ENCODE assay signal across 8 mouse cellular contexts in genomic region chr1:40790324-40791141, GRCm38 (mm10). TPM values are rescaled to one million over a fixed set of nuclear protein-coding genes. Genes with fewer than 3 reads are reported as not detected.
DNase-seq lines count a peak whose midpoint lies in the region; ATAC-seq and TF ChIP-seq lines count a peak whose summit lies in the region.

Mfsd9 (minus strand) TSS chr1:40790687.

- no peaks in the 10 kb centered on the region for H3K36me3 ChIP-seq in hindbrain, embryonic 12.5 days

- peak; percentile 50 for DNase-seq in Patski (ENCODE audit: low read depth, low spot score)
- peak; percentile 94 to 95 for DNase-seq in cerebellum, postnatal 10 days
- peak; percentile 79 to 89 for DNase-seq in frontal cortex, postnatal 10 days (ENCODE audit: low spot score in 2 of 2)
- DNase-seq in layer of hippocampus, postnatal 14 days (ENCODE audit: low spot score in 2 of 2): peak; percentile 91
- peak; percentile 93 for DNase-seq in lung, postnatal 10 days
- peak; percentile 95 for DNase-seq in ovary, postnatal 14 days (ENCODE audit: low spot score)
- DNase-seq in thymus, postnatal 10 days (ENCODE audit: low spot score in 2 of 2): peak; percentile 84 to 93

- TF ChIP-seq CTCF in Patski (IDR thresholded peaks at IDR 0.05): no peak

- H3K4me1 ChIP-seq in hindbrain, embryonic 12.5 days: 0 out of 2 replicates have a peak, but pooled peaks cover 3% of the 10 kb centered on the region

- no peaks in the 10 kb centered on the region for H3K9me3 ChIP-seq in hindbrain, embryonic 12.5 days (replicated peaks)

- H3K27me3 ChIP-seq in Patski: no peaks in the 10 kb centered on the region
- H3K27me3 ChIP-seq in hindbrain, embryonic 12.5 days: no peaks in the 10 kb centered on the region

- in situ Hi-C loops in Patski (cut with MboI; ENCODE audit: low pct_unique_long_range_greater_than_20kb): no loop called here

- POLR2A ChIA-PET in Patski (lab: Charles Lee): no interaction called here

- peak within 1 kb of the TSS; percentile 69 for H3K4me2 ChIP-seq in hindbrain, embryonic 12.5 days (replicated peaks)

- CTCF ChIA-PET in Patski (lab: Charles Lee): interaction anchor here (0.6 to 1.8 kb wide), 4 partner anchors 17 to 496 kb away, joined by 3 to 4 read pairs (median 3); no protein-coding TSS in a partner anchor

- H3K9ac ChIP-seq in hindbrain, embryonic 12.5 days: peak within 1 kb of the TSS; percentile 53

- ATAC-seq in Patski: peak; percentile 86
- peak; percentile 90 for ATAC-seq in hindbrain, embryonic 12.5 days (ENCODE audit: low FRiP score)

- H3K4me3 ChIP-seq in hindbrain, embryonic 12.5 days: peak within 1 kb of the TSS; percentile 58

- H3K27ac ChIP-seq in hindbrain, embryonic 12.5 days: no peak within 1 kb of the TSS

- WGBS in hindbrain, embryonic 12.5 days: 5% methylated on average over 38 of the region's 38 CpGs

RNA-seq across cellular contexts. Expression of gene Mfsd9, which starts in this region (rescaled TPM):
- polyA plus RNA-seq in Patski (2021): 6.2 TPM
- polyA plus RNA-seq in hindbrain, embryonic 12.5 days (2016; fragmentation: Nextera tagmentation; extraction: Ambion mirVana): 4.7 and 5.0 TPM in 2 replicates
- total RNA-seq in layer of hippocampus, postnatal 14 days (2021): 1 to 10 TPM; 5.3 to 5.6 TPM
